8 mouse cellular contexts compared by ENCODE assay signal in the genomic region with DNA sequence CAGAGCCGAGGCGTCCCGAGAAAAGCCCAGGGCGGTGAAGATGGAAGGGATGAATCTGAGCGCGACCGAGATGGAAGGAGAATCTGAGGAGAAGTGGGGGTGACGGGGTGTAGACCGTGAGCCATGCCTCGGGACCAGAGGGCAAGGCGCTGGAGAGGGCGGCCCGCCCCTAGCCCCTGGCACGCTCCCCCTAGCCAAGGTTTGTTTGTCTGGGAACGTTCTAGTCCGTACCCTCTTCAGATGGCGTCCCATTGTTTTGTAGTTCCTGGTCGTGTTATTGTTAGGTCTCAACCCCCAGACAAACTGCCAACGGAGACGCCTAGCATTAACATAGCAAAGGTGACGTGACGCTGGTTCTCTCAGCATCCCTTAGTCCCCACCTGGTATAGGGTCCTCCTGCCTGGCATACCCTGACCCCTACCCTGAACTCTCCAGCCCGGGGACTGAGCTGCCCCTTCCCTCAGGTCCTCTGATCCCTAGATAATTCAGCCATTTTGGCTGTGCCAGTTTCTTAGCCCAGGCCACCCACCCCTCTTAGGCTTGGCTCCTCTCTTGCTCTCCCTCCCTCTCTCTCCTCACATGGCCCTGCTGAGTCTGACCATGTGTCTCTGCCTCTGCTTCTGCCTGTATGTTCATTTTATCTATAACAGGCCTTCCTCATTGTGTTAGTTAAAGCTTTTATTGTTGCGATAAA. TPM values are rescaled to one million over a fixed set of nuclear protein-coding genes. Genes with fewer than 3 reads are reported as not detected.
DNase-seq lines count a peak whose midpoint lies in the region; ATAC-seq lines count a peak whose summit lies in the region.

No protein-coding gene starts in this region.

- H3K27ac ChIP-seq in heart, embryonic 12.5 days (ENCODE audit: poor library complexity, severe bottlenecking): peak overlapping the region; percentile 94
- H3K27ac ChIP-seq in embryonic facial prominence, embryonic 15.5 days (replicated peaks): peak overlapping the region; percentile 44; the same call in 1 of the 2 replicates
- peak overlapping the region; percentile 25; the same call in 1 of the 2 replicates for H3K27ac ChIP-seq in intestine, embryonic 16.5 days (ENCODE audit: low read length)
- H3K27ac ChIP-seq in liver, embryonic 15.5 days (replicated peaks): no peak overlapping the region

- peak overlapping the region; percentile 74 for H3K4me2 ChIP-seq in heart, embryonic 12.5 days
- peak overlapping the region; percentile 96 for H3K4me2 ChIP-seq in embryonic facial prominence, embryonic 15.5 days (replicated peaks)
- H3K4me2 ChIP-seq in intestine, embryonic 16.5 days (ENCODE audit: low read depth, low read length): peak overlapping the region; percentile 95
- peak overlapping the region; percentile 70 for H3K4me2 ChIP-seq in liver, embryonic 15.5 days

- H3K27me3 ChIP-seq in heart, embryonic 12.5 days (replicated peaks): 0 out of 2 replicates have a peak, but pooled peaks cover 3% of the 10 kb centered on the region
- peaks cover 5% of the 10 kb centered on the region; the same call in 1 of the 2 replicates for H3K27me3 ChIP-seq in embryonic facial prominence, embryonic 15.5 days
- H3K27me3 ChIP-seq in intestine, embryonic 16.5 days (replicated peaks; ENCODE audit: control insufficient read depth, insufficient read depth, low read length): no peaks in the 10 kb centered on the region
- H3K27me3 ChIP-seq in liver, embryonic 15.5 days: peaks cover 37% of the 10 kb centered on the region

- H3K36me3 ChIP-seq in heart, embryonic 12.5 days: no peaks in the 10 kb centered on the region
- no peaks in the 10 kb centered on the region for H3K36me3 ChIP-seq in embryonic facial prominence, embryonic 15.5 days
- no peaks in the 10 kb centered on the region for H3K36me3 ChIP-seq in intestine, embryonic 16.5 days (ENCODE audit: control insufficient read depth, insufficient read depth, low read length)
- H3K36me3 ChIP-seq in liver, embryonic 15.5 days (replicated peaks): no peaks in the 10 kb centered on the region

- intact Hi-C loops in heart, postnatal 10 days (cut with DNase I): no loop called here

- ATAC-seq in heart, embryonic 12.5 days (ENCODE audit: insufficient number of reproducible peaks, low FRiP score): peak; percentile 56
- ATAC-seq in embryonic facial prominence, embryonic 15.5 days (ENCODE audit: insufficient number of reproducible peaks, low FRiP score, low TSS enrichment, low read depth): peak; percentile 49
- ATAC-seq in intestine, embryonic 16.5 days: peak; percentile 64; the same call in 1 of the 2 replicates
- no peak for ATAC-seq in liver, embryonic 15.5 days (ENCODE audit: insufficient read depth)

- peak overlapping the region; percentile 90 for H3K4me3 ChIP-seq in heart, embryonic 12.5 days
- H3K4me3 ChIP-seq in embryonic facial prominence, embryonic 15.5 days (replicated peaks): peak overlapping the region; percentile 70
- peak overlapping the region; percentile 72 for H3K4me3 ChIP-seq in intestine, embryonic 16.5 days (ENCODE audit: low read length)
- peak overlapping the region; percentile 56 for H3K4me3 ChIP-seq in liver, embryonic 15.5 days (replicated peaks)

- H3K4me1 ChIP-seq in heart, embryonic 12.5 days (replicated peaks): peaks cover 21% of the 10 kb centered on the region
- H3K4me1 ChIP-seq in embryonic facial prominence, embryonic 15.5 days: peaks cover 17% of the 10 kb centered on the region; the same call in 1 of the 2 replicates
- peaks cover 8% of the 10 kb centered on the region for H3K4me1 ChIP-seq in intestine, embryonic 16.5 days (ENCODE audit: control insufficient read depth, insufficient read depth, low read length)
- H3K4me1 ChIP-seq in liver, embryonic 15.5 days (replicated peaks): 0 out of 2 replicates have a peak, but pooled peaks cover 3% of the 10 kb centered on the region

- no peaks in the 10 kb centered on the region for H3K9me3 ChIP-seq in heart, embryonic 12.5 days (replicated peaks)
- H3K9me3 ChIP-seq in embryonic facial prominence, embryonic 15.5 days (replicated peaks): no peaks in the 10 kb centered on the region
- no peaks in the 10 kb centered on the region for H3K9me3 ChIP-seq in intestine, embryonic 16.5 days (ENCODE audit: control insufficient read depth, low read length)
- H3K9me3 ChIP-seq in liver, embryonic 15.5 days (replicated peaks): no peaks in the 10 kb centered on the region

- no peak for DNase-seq in heart, postnatal 10 days
- peak; percentile 30 for DNase-seq in ES-CJ7 (ENCODE audit: low read depth, low spot score)
- peak; percentile 59 to 71 for DNase-seq in right cerebral cortex, adult 2 months (ENCODE audit: low spot score in 2 of 2)
- no peak for DNase-seq in urinary bladder, postnatal 14 days (ENCODE audit: low spot score)

- 3% methylated on average over 24 of the region's 24 CpGs for WGBS in heart, embryonic 12.5 days
- 3% methylated on average over 24 of the region's 24 CpGs for WGBS in embryonic facial prominence, embryonic 15.5 days
- WGBS in intestine, embryonic 16.5 days: 2% methylated on average over 24 of the region's 24 CpGs
- 5% methylated on average over 24 of the region's 24 CpGs for WGBS in liver, embryonic 15.5 days (ENCODE audit: insufficient replicate concordance)

- peak overlapping the region; percentile 97 for H3K9ac ChIP-seq in heart, embryonic 12.5 days
- H3K9ac ChIP-seq in embryonic facial prominence, embryonic 15.5 days: peak overlapping the region; percentile 57
- peak overlapping the region; percentile 83 for H3K9ac ChIP-seq in intestine, embryonic 16.5 days (ENCODE audit: low read depth, low read length)
- peak overlapping the region; percentile 37 for H3K9ac ChIP-seq in liver, embryonic 15.5 days

RNA-seq across cellular contexts. Expression of gene Prkaa2, which starts 0.4 kb away (rescaled TPM):
- 48.2 and 53.1 TPM in 2 replicates for polyA plus RNA-seq in heart, embryonic 12.5 days (2016; fragmentation: Nextera tagmentation; extraction: Ambion mirVana)
- 10 to 100 TPM; 71.3 to 81.0 TPM for total RNA-seq in heart, postnatal 10 days (2021)
- polyA plus RNA-seq in embryonic facial prominence, embryonic 15.5 days (2015; fragmentation: Nextera tagmentation; extraction: Ambion mirVana): 2.9 and 3.0 TPM in 2 replicates
- 6.3 and 7.2 TPM in 2 replicates for polyA plus RNA-seq in intestine, embryonic 16.5 days (2015; fragmentation: Nextera tagmentation; extraction: Ambion mirVana)
- 0.50 and 0.52 TPM in 2 replicates for polyA plus RNA-seq in liver, embryonic 15.5 days (2015; fragmentation: Nextera tagmentation; extraction: Ambion mirVana)

RNA-seq across cellular contexts. Expression of gene Plpp3, which starts 47.0 kb away (rescaled TPM):
- polyA plus RNA-seq in heart, embryonic 12.5 days (2016; fragmentation: Nextera tagmentation; extraction: Ambion mirVana): 28.6 and 30.3 TPM in 2 replicates
- 10 to 100 TPM; 73.2 to 73.9 TPM for total RNA-seq in heart, postnatal 10 days (2021)
- polyA plus RNA-seq in embryonic facial prominence, embryonic 15.5 days (2015; fragmentation: Nextera tagmentation; extraction: Ambion mirVana): 190 and 199 TPM in 2 replicates
- polyA plus RNA-seq in intestine, embryonic 16.5 days (2015; fragmentation: Nextera tagmentation; extraction: Ambion mirVana): 46.0 and 48.4 TPM in 2 replicates
- polyA plus RNA-seq in liver, embryonic 15.5 days (2015; fragmentation: Nextera tagmentation; extraction: Ambion mirVana): 14.2 and 17.2 TPM in 2 replicates

Comparison
In these comparisons a context has a peak if more than half of its experiments do, and no peak if none do; other contexts are left out.
1. H3K9ac ChIP-seq: peak in every context shown above with its lines; median percentile 97 in heart, embryonic 12.5 days; 83 in intestine, embryonic 16.5 days; 57 in embryonic facial prominence, embryonic 15.5 days; 37 in liver, embryonic 15.5 days.
2. DNase-seq: peak in ES-CJ7 (single experiment) and right cerebral cortex, adult 2 months (2 of 2); none in heart, postnatal 10 days (0 of 2) and urinary bladder, postnatal 14 days (single experiment).
3. Peak in every context shown above with its lines, with median percentiles within 50 percentile points of each other: H3K4me2 ChIP-seq and H3K4me3 ChIP-seq.